Mouse (Mus musculus) retina, postnatal 7 days (tissue): ENCODE data around the gene Ube2s.
A peak's percentile ranks its signal among the peaks of the same experiment; 100 is the strongest.
"Not testable (repeated sequence)": the region's sequence is repeated elsewhere in the genome, so short reads cannot be mapped to it uniquely, and the experiment has no call there.

Experiments
- DNase-seq: peaks from one replicate; pipeline ENCODE4 v3.0.0-alpha.2; 2012; ENCODE audit warnings: low read depth, low spot score

Ube2s gene

DNA sequence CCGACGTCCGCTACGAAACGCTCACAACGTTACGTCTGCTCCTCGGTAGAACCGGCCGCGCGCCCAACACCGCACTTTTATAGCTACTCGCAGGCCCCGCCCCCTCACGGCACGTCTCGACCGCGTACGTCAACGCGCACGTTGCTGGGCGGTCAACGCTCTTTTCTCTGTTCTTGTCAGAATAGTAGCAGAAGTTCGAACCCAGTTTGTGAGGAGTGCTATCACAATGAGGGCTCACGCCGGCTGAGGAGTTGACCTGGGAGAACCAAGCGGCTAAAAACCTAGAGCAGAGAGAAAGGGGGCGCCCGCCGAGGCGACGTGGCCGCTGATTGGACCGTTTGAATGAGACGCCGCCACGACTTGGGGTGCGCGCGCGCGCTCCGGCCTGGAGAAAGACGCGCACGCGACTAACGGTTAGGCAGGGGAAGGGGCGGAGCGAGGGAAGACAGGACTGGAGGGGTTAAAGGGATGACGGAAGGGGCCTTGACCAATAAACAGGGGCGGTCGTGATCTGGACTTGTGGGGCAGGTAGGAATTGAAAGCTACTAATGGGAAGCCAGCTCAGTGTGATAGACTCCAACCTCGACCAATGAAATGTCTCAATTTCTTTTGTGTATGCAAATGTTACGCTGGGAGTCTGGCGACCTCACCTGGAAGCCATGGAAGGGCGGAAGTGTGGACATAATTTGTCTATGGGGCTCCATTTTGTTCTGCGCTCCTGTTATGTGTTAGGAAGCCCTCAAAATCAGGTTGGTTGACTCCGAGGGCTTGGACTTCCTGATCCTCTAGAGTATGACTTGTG, at the start of gene Ube2s:
Ube2s (minus strand) TSS at position 288 of the 802 bp plus-strand sequence.
- peak; percentile 99 for DNase-seq

DNA sequence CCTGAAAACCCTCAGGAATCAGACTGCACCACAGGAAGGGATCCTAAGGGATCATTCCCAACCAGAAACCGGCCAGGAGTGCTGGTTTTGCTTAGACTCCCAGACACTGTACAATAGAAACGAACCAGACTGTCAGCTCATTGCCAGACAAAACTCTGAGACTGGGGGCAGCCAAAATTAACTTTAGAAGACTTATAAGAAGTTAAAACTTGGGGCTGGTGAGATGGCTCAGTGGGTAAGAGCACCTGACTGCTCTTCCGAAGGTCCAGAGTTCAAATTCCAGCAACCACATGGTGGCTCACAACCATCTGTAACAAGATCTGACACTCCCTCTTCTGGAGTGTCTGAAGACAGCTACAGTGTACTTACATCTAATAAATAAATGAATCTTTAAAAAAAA, 48.5 kb upstream of the Ube2s start:
- DNase-seq: not testable (repeated sequence)

DNA sequence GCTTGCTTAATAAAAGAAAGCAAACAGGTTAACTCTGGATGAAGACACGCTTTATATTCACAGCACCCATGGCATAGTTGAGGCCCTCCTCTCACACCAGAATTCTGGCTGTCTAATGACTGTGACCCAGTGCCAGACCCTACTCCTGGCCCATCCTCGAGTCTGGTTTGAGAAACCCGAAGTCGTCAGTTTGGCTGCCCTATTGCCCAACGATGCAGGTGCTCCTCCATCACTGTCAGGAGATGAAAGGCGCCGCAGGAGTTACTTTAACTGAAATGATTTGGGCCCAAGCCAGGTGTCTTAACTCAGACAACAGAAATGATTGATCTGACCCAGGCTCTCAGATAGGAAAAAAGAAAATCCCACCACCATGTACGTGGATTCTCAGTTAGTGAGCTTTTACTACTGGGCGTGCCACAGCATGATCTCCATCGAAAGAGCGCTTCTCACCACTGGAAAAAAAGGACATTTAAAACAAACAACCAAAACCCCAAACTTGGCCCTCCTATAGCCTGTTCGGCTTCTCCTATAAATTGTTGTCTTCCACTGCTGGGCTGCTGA, 47.1 kb upstream of the Ube2s start:
- DNase-seq: no peak

DNA sequence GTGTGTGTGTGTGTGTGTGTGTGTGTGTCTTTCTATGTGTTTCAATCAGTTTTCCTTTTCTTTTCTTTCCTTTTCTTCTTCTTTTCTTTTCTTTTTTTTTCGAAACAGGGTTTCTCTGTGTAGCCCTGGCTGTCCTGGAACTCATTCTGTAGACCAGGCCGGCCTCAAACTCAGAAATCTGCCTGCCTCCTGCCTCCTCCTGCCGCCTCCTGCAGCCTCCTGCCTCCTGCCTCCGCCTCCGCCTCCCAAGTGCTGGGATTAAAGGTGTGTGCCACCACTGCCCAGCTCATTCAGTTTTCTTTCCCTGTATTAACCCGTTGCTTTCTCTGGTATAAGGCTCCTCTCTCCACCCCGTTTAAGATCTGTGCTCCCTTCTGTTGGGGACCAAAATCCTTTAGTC, 44.9 kb upstream of the Ube2s start:
- no peak for DNase-seq

GRCm38 (mm10) chr7:4856508-4856907, 44.1 kb upstream of the Ube2s start:
- no peak for DNase-seq

- no peak for DNase-seq
Measured at GRCm38 (mm10) chr7:4853613-4854012, 41.2 kb upstream of the Ube2s start.

GRCm38 (mm10) chr7:4851315-4851688, 38.9 kb upstream of the Ube2s start:
- no peak for DNase-seq

DNA sequence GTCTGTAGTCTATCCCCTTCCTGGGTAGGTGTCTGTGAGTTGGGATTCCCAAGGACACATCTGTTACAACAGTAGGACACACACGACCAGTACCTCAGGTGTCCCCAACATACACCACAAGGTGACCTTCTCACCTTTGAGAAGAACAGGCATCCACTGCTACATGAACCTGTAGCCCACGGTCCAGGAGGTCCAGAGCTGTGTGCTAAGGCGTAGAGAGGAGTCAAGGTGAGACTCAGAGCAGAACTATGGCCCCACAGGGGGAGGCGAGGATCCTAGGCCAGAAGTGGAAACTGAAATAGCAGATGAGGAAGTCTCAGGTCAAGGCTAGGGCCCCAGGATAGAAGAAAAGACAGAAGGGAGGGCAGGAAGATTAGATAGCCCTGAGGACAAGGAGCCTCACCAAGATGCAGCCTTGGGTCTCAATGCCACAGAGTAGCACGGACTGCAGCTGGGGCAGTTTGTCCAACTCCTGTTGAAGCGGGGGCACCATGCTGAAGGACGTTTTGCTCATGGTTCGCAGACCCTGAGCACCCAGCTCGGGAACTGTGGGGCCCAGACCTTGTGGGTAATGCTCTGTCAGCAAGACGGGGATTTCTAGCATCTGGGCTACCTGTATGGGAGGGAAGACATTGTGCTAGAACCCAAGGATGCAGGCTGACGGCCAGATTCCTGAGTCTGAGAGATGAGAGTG, 38.4 kb upstream of the Ube2s start:
- no peak for DNase-seq

- no peak for DNase-seq
Measured at GRCm38 (mm10) chr7:4849372-4849771, 37.0 kb upstream of the Ube2s start.

GRCm38 (mm10) chr7:4844917-4845309, 32.5 kb upstream of the Ube2s start:
- DNase-seq: peak; percentile 70

DNA sequence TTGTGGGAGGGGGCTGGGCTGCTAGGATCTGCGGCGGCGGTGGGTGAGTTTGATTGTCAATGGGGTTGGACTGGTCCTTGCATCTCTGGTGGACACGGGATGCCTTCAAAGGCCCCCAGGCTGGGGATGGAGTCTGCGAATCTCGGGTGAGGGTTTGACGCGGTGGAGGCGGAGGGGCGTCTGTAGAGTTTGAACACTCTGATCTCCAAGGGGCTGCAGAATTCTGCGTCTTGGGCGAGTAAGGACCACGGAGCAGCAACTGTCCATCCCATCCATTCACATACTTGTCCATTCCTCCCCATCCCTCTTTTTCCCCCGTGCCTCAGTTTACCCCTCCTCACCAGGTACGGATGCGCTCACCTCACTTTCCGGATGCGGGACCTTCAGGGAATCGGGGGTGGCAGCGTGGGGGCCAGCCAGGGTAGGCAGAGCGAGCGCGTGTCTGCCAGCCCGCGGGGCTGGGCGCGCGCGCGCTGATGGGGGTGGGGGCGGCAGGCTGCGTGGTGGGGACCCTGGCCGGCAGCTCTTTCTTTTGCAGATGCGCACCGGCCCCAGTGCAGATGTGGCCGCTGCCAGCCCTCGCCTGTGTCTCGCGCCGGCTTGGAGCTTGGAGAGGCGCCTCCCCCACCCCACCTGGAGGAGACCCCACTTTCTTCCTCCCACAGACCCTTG, 32.0 kb upstream of the Ube2s start, which contains the start of gene Shisa7:
Shisa7 (minus strand) TSS at position 452 of the 672 bp plus-strand sequence.
- no peak for DNase-seq

- no peak for DNase-seq
Measured at GRCm38 (mm10) chr7:4843604-4844244, 31.3 kb upstream of the Ube2s start.

- no peak for DNase-seq
Measured at GRCm38 (mm10) chr7:4842634-4843131, 30.3 kb upstream of the Ube2s start.

DNA sequence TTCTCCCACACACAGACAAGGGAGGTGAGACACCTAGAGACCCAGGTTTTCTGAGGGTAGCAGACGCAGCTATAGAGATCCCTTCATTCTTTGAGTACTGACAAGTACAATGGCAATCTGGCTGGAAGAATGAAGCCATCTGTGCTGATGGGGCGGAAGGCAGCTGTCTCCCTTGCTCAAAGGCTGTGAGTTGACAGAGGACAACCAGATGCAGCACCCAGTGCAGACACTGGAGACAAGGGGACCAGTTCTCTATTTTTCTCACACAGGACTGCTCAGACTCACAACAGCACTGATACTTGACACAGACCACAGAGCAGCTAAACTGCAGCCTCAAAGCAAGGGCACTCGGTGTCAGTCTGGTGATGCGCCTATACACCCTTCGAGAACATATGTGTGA, 29.7 kb upstream of the Ube2s start:
- DNase-seq: no peak

- DNase-seq: no peak
Measured at GRCm38 (mm10) chr7:4837639-4838038, 25.2 kb upstream of the Ube2s start.

DNA sequence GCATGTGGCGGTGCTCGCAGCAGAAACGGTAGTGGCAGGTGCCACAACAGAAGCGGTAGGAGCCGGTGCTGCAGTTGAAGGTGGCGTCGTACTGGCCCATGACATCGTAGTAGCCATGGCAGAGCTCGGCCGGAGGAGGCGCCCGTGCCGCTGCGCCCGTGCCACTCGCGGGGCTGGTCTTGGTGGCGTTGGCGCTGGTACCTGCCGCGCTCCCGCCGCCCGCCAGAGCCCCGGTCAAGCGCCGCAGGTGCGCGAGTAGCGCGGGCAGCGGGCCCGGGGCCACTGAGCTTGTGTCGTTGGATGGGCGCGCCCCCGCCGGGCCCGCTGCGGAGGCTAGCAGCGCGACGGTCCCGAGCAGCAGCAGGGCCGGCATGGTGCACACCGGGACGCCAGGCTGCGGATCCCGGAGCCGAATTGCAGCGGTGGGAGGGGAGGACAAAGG, 24.0 kb upstream of the Ube2s start:
- no peak for DNase-seq

- no peak for DNase-seq
Measured at GRCm38 (mm10) chr7:4835631-4836327, 23.4 kb upstream of the Ube2s start.

GRCm38 (mm10) chr7:4830476-4830875, 18.1 kb upstream of the Ube2s start:
- DNase-seq: no peak

- no peak for DNase-seq
Measured at GRCm38 (mm10) chr7:4825365-4825764, 13.0 kb upstream of the Ube2s start.

DNA sequence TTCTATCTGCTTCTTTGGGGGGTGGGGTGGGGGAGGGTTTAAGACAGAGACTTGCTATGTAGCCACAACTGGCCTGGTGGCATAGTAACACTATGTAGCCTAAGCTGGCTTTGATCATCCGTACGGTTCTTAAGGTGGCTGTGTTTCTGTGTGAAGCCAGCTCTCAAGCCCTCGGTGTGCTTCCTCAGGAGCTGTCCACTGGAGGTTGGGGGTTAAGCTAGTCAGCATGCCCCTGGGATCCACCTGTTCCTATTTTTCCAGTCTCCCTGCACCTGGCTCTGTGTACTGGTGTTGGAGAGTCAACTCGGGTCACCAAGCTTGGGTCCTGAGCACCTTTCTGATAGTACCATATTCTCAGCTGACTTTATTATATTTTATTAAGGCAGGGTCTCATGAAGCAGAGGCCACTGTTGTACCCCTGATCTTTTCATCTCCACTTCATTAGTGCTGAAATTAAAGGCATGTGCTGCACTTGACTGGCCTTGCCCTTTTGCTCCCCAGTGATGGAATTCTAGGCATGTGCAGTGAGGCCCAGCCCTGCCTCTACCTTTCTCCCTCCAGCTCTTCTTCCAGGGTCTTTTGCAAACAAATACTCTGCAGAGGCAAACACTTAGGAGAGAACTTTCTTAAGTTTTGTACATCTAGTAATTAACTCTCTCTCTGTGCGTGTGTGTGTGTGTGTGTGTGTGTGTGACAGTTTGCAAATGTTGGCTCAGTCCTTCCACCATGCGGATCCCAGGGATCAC, 9.9 kb upstream of the Ube2s start:
- DNase-seq: no peak
